Mouse (Mus musculus) right cerebral cortex, postnatal 4 days (tissue): Measurements from ENCODE around the gene Chn2.

Experiments used
- DNase-seq: peaks from one replicate; pipeline ENCODE4 v3.0.0-alpha.2; 2022

The Chn2 gene

DNA sequence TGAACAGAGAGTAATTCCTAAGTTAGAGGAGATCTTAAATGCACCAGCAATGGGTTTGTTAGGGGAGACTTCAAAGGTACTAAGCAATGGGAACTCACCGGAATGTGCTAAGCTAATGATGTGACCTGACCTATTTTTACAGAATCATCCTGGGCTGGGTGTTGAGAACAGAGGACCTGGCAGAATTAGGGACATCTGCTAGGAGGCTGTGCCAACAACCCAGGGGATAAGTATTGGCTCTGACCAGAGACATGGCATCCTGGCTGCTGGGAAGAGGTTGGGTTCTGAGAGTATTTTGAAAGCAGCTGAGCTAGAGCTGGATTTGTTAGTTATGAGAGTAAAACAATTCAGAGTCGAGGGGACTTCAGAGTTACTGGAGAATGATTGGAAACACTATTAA lies 40.5 kb downstream of the Chn2 start:
- no peak for DNase-seq

DNA sequence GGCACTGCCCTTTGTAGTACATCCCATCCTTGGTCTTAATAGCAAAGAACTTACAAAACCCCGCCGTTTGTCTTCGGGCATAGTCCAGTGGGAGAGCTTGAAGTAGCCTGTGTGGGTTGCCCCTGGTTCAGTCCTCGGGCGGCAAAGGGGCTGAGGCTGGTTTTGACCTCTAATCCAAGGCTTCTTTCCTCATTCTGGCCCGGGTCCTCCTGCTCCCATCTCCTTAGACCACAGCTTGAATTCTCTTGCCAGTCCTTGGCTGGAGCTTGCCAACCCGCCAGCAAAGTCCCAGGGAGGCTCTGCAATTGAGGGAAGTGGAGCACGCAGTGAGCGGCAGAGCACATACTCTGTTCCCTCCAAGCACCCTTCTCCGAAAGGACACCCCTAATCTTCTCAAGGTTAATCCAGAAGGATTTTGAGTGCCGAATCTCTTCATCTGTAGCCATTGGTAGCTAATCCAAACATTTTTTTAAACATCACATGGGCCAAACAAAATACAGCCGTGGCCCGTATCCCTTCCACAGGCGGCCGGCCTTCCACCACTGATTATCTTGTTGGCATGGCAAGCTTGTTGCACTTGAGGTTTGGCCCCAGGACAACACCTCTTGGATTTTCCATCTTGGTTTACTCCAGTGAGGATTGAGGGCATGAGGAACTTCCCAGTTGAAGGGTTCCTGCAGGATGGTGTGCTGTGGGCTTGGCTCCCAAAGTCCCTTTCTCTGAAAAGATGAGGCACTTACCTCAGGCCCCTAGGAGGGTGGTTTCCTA lies 41.3 kb downstream of the Chn2 start:
- DNase-seq = no peak

DNA sequence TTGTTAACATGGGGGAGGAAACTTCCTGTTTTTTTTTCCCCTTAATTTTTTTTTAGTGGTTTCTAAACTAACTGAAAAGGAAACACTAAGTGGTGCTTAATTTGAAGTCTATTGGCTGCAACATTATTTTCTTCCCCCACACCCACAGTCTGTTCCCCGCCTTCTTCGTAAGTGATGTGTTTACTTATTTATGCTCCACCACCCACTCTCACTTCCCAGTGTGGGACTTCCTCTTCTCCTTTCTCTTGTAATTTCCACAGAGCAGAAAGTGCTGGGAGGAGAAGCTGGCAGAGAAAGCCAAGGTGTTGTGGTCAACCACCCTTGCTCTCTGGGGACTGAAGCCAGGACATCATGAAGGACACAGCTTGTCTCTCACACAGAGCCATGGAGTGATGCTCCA lies 43.2 kb downstream of the Chn2 start:
- no peak for DNase-seq

DNA sequence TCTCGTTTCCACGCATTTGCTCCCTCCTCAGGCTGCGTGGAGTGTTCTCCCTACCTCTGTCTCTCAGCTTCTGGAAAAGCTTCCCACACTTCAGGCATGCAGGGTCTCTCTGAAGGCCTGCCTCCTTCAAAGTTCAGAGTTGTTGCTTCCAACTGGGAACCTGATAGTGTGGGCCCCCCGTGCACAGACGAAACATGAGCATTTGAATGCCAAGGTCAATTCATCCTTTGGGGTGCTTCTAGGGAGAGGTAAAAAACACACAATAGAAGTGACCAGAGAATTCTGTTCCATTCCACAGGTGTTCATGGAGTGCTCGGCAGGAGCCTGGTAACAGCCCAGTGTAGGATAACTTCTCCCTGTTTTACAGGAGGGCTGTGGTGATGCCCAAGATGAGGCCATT lies 44.7 kb downstream of the Chn2 start:
- DNase-seq = no peak

DNA sequence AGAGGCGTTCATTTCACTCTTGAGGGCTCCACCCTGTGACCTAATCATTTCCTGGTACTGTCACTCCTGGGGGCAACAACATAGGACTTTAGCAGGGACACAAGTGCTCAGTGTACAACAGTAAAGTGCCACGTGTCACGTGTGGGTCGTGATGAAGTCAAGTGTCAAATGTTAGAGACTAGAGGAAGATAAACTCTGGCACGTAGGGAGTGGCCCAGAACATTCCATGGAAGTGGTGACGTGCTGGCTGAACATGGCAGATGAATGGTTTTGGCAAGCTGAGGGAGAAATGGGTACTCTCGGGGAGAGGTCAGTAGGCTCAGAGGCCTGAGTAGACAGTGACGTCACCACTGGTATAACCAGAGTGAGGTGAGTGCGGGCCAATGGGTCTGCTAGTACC lies 45.7 kb downstream of the Chn2 start:
- DNase-seq = no peak

DNA sequence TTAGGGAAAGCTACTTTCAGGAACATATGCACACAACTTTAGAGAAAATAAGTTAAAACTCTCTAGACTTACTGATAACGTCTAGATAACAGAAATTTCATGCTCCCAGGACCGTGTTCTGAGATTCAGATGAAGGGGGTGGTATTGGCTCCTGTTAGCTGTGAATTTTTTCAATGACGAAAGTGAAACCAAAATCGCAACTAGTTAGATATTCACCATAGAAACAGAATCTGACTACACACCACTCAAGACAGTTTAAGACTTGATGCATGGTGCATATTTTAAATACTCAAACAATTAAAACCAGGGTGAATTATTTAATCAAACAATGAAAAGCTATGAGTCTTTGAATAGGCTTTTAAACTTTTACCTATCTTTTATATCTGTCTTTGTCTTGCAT lies 48.8 kb downstream of the Chn2 start:
- no peak for DNase-seq

DNA sequence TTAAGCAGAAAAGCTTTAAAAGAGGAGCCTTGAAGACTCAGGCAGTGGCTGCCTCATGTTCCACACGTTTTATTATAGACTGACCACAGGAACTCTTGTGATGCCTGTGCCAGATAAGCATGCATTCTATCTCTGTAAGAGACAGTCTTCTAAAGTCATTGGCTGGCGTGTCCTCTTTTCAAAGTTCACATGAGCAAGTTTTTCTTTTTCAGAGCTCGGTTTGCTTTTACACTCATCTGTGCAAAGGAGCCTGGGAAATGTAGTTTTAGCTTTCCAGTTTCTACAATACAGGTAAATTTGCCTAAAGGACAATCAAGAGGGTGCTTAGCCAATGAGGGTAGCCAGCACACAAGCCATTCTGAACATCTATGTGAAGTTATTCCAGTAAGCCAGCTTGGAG lies 51.5 kb downstream of the Chn2 start:
- no peak for DNase-seq

DNA sequence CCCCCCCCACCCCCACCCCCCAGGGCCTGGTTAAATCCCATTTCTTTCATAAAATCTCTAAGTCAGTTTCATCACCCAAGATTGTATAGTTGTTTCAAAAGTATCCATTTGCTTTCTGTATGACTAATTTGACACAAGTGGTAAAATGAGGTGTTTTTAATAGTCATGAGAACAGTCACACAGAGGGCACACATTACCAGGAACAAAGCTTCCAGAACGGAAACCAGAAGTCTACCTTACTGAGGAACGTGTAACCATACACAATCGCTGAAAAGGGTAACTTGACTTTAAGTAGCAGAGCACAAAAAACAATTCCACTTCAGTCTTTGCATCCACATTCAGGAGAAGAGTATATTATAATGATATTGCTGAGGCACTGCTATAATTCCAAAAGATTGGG lies 53.6 kb downstream of the Chn2 start:
- no peak for DNase-seq

DNA sequence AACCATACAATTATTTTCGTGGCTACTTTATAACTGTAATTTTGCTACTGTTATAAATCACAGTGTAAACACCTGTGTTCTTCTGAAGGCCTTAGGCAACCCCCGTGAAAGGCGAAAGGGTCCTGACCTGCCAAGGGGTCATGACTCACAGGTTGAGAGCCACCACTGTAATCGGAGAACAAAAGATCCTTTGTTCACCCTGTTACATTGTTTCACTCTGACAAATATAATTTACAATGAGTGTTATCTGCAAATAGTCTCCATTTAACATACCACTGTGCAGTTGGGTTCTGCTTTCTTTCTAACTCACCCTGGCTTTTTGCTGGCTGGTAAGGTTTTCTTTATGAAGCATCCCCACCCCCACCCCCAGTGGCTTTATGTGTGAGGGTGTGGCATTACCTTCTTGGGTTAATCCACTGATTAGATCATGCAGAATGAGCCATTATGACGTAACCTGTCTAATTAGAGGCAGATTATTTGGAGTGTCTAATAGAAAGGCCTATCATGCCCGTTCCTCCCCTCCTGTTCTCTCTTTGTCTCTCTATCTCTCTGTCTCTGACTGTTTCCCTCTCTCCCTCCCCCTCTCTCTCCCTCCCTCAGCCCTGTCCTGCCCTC lies 56.9 kb downstream of the Chn2 start:
- no peak for DNase-seq

DNA sequence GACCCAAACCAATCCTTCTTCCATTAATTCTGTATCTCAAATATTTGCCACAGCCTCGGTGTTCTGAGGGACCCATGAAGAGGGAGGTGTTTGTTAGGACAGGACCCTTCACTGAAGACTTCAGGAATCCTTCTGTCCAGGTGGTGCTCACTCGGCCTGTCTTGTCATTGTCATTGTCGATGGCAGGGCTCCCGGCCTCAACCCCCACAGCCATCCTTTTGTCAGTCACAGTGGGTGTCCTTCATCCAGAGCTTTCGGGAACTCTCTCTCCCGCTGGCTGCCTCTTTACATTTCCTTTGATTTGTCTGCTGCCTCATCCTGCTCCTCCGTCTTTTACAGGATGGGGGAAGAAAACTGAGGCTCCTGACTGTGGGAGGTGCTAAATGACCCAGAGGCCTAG lies 57.5 kb downstream of the Chn2 start:
- DNase-seq = no peak

DNA sequence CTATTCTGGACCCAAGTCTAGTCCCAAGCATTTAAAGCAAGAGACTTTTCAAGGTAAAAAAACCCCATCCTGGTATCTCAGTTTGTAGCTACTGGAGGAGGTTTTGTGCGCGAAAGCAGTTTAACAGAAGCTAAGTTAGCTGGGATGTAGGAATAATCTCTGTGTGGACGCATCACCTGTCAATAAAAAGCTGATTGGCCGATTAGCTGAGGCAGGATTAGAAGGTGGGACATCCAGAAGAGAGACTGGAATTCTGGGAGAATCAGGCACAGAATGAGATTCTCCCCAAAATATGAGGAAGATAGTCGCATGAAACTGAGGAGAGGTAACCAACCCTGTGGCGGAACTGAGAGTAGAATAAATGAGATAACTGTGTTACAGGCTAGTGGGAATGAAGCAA lies 59.0 kb downstream of the Chn2 start:
- DNase-seq = no peak

DNA sequence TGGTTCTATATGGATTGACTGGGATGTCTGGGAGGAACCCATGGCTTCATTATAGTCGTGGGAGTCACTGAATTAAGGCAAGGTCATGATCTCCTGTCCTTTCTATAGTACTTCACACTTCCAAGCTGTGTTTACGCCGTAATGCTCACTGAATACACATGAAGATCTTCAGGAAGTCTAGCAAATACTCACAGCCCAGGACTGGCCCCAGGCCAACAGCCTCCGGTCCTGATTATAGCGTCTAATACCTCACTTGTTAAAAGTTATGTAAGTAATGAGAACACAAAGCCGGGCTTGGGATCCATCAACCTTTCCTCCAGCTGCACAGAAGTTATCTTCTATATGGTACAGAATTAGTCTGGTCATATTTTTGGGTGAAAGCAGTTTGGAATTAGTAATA lies 60.3 kb downstream of the Chn2 start:
- no peak for DNase-seq

DNA sequence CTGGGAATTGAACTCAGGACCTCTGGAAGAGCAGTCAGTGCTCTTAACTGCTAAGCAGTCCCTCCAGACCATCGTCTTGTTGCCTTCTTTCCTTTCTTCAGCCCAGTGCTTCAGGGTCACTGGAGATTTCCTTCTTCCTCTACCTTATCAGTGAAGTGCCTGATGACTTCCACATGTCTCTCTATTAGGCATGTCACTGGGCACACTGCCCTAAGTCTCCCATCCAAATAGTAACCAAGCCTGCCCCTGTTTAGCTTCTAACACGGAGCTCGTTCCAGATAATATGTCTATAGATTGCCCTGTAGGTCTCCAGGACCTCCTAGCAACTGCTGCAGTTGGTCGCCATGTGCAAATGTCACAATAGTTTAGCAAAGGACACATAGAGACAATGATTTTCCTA lies 62.9 kb downstream of the Chn2 start:
- DNase-seq = no peak

DNA sequence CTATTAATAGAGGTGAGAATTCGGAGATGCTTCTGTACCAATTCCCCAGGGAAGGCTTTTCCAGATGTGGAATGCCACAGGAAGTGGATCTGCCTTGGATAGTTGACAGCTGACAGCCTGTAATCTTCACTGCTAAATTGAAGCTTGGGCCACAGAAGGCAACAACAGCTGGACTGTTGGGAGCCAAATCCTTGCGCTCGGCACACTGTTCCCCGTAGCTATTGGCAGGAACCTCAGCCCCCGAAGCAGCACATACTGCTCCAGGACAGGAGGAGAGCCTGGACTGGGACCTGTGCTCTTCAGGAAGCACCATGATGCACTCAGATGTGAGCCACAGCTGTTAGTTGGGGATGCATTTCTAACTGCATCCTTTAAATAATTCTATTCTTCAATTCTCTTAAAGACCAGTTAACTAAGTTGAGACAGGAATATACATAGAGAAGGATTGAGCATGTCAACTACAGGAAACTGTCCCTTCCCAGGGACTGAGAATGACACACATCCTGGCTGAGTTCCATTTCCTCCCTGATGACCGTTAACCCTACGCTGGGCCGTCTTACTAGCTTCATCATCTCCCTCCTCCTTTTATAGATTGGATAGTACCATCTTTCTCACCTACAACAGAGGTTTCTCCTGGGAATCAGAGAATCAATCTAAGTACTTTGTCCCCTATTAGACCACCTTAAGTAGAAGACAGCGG lies 64.1 kb downstream of the Chn2 start:
- DNase-seq = no peak

DNA sequence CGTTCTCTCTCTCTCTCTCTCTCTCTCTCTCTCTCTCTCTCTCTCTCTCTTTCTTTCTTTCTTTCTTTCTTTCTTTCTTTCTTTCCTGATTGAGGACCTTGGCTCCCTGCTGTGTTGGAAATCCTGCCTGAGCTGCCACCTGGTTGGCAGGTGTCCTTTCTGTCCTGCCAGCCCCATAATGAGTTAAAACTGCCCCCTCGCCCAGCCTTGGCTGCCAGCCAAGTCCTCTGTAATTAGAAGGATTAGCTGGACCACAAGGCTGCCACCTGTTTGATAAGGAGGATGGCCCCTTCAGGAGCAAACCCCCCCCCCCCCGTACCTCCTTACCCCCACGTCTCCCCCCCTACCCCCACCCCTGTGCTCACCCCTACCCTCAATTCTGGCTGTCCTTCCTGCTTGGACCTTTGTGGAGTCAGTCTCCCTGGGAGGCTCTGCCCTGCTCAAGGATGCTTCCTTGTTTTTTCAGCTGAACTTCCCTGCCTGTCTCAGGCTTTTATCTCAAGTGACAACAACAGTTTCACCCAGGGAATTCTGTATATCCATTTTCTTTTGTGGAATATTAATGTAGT lies 72.1 kb downstream of the Chn2 start:
- no peak for DNase-seq

DNA sequence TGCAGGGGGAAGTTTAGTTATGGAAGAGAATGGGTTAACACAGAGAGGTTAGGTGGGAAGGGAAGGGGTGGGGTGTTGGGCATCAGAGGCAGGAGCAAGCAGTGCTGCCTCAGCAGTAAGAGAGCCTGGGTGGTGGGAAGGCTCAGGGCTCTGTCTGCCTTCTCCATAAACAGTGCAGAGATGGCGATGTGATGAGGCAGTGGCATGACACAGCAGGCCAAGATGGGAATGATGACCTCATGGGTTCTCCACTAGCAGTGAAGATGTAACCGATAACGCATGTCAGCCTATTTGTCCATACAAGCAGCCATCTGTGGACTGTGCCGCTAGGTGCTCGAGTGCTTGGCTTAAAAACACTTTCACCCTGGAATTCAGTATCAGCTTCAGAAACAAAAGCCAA lies 74.0 kb downstream of the Chn2 start:
- no peak for DNase-seq

DNA sequence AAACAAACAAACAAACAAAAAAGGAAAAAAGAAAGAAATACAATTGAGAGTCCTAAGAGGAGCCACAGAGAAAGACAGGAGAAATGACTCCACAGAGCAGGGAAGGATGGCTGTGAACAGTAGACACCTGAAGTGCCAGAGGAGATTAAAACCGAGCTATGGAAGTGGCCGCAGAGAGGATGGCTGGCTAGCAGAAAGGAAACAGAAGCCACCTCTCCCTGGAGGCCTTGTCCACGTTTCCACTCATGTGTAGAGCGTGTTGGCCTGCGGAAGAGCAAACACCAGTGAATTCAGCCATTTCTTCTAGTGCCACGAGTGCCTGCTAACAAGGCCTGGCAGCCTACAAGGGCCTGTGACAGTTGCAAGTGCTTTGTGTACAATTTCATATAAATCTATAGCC lies 75.1 kb downstream of the Chn2 start:
- no peak for DNase-seq

DNA sequence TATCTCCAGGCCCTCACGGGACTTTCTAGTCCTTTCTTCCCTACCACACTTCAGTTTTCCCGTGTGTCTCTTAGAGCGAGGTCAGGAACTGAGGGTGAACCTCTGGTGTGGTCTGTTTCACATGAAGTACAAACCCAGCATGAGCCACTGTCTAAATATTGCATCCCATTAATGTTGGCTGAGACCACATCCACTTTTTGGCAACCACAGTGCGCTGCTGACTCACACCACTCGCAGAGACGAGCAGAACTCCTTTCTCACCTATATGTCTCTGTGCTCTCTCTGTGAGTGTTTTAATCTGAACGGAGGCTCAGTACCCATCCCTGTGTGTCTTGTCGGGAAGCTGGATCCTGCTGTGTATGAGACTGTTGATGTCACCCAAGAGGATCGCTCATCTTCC lies 76.9 kb downstream of the Chn2 start:
- no peak for DNase-seq

DNA sequence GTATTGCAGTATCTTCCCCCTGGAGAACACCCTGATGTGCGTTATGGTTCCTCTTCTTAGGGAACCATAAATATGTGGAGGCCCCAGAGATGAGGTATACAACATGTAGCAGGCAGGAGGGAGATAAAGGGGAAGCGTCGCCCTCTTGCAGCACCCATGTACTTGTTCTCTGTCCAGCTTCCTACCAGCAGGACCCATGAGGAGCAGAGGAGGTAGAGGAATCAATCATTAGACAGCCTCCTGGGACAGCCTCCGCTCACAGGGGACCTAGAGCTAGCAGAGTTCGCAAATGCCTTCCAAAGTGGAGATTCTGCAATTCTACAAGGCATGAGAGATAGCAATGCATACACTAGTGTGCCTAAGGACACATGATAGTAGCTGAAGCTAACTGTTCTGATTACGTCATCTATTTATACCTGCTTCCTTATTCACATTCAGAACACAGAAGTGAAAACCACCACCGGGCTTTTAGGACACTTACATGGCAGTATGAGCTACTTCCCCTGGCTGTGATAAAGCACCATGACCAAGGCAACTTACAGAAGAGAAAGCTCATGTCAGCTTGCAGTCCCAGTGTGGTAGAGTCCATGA lies 77.7 kb downstream of the Chn2 start:
- no peak for DNase-seq

DNA sequence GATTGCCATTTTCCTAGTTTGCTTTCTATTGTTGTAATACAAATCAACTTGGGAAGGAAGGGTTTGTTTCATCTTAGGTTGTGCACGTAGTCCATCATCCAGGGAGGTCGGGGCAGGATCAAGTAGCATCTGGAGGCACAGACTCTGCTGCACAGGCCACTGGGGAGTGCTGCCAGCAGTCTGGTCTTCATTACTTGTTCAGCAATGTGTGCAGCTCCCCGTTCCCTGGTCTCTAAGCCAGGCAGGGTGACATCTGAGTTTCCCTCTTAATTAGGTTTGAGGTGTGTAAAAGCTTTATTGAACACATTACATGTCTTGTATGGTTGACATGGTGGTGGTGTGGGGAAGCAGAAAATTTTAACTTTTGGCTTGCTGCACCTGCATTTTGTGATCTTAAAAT lies 79.0 kb downstream of the Chn2 start:
- no peak for DNase-seq

DNA sequence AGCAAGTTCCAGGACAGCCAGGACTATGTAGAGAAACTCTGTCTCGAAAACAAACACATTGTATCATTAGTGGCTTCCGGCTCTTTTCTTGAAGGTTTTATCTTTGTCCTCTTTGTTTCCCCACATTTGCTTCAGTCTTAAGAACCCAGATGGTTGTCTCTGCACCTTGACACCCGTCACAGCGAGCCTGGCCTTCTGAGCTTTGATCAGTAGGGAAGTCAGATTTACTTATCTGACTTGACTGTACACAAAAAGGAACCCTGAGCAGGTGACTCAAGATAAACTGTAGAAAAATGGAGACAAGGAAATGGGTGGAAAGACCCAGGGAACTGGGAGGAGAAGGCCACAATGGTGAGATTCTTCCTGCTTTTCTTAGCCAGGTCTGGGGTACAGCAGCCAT lies 79.5 kb downstream of the Chn2 start:
- DNase-seq = no peak

DNA sequence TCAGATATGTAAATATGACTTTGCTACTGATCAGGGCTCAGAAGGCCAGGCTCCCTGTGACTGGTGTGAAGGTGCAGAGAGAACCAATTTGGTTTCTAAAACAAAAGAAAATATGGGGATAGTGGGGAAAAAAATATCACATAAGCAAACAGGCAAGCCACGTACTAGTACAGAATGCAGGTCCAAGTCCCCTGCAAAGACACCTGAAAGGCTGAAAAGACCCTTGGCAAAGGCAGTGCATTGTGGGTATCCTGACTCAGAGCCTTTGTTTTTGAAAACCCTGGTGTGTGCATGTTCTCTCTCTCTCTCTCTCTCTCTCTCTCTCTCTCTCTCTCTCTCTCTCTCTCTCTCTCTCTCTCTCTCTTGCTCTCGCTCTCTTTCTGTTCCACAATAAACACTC lies 80.1 kb downstream of the Chn2 start:
- DNase-seq = no peak

DNA sequence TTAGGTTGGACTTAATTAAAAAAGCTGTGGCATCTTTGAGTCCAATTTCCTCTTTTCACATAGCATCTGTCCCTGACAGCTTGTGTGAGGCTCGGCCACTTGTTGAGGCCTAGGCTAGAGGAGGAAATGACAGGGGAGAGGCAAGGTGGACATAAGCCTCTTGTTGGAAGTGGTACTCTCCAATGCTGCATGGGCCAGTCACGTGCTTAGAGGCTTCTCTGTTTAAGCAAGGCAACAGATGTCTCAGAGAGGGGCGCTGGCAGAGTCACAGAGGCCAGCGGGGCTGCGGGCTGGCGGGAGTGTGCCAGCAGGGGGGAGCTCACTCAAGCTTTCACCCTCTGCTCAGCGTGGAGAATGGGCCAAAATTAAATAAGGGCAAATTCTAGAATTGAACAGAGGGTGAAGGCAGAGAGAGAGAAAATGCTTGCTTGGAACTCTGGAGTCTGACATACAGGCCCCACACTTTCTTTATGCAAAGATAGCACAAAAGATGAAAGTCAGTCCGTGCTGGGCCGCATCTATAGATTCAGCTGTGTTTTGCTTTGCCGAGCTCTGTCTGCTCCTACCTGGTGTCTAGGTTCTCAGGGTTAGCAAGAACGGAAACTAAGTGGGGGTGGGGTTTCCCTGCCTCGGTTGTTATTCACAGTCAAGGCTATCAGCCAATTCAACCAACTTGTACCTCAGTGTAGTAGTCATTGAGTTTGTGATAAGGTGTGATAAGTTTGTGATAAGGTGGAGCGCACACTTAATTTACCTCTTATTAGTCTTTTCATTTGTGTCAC lies 80.7 kb downstream of the Chn2 start:
- peak; percentile 39 for DNase-seq
